In genomic region chr7:19402535-19403112, GRCm38 (mm10) we compare ENCODE assay signal across 22 mouse cellular contexts. TPM values are rescaled to one million over a fixed set of nuclear protein-coding genes. Genes with fewer than 3 reads are reported as not detected.
"Had no signal": no experiment of that assay in that cellular context is flagged by ENCODE, and none has a peak within 500 bp of the region (broad histone marks: within the 10 kb centered on the region; RNA-seq: fewer than 3 reads in every experiment).

No protein-coding gene starts in this region.

- ATAC-seq: intestine, postnatal 0 days; liver, embryonic 12.5 days had no signal

- H3K27ac ChIP-seq: kidney, postnatal 0 days; layer of hippocampus, adult 2 months; limb, embryonic 10.5 days; limb, embryonic 13.5 days; liver, embryonic 12.5 days; liver, embryonic 15.5 days; lung, embryonic 15.5 days; stomach, embryonic 15.5 days had no signal

- DNase-seq: kidney, adult 2 months; kidney, postnatal 25 days; layer of hippocampus, adult 9-11 months; liver; lung, adult 18-20 months; lung, postnatal 10 days; lung, postnatal 36 days; midbrain, embryonic 14.5 days; right cerebral cortex, postnatal 25 days; spleen, adult 18-20 months; thymus, postnatal 25 days had no signal

- H3K9me3 ChIP-seq: liver, embryonic 15.5 days; lung, embryonic 15.5 days; stomach, embryonic 15.5 days had no signal

- H3K36me3 ChIP-seq: limb, embryonic 10.5 days; limb, embryonic 13.5 days; liver, embryonic 12.5 days; liver, embryonic 15.5 days; lung, embryonic 15.5 days; stomach, embryonic 15.5 days had no signal

RNA-seq across cellular contexts. Expression of gene Ckm, which starts 2.0 kb away (rescaled TPM):
- total RNA-seq: layer of hippocampus, adult 2 months; layer of hippocampus, postnatal 25 days; left cerebral cortex, postnatal 25 days had no signal
- polyA plus RNA-seq: limb, embryonic 10.5 days; midbrain, embryonic 14.5 days had no signal
